In genomic region chr2:72374076-72374475, GRCm38 (mm10) we compare ENCODE assay signal across 31 mouse cellular contexts.
A peak's percentile ranks its signal among the peaks of the same experiment; 100 is the strongest.
DNase-seq lines count a peak whose midpoint lies in the region; ATAC-seq and TF ChIP-seq lines count a peak whose summit lies in the region.
"Had no signal": no experiment of that assay in that cellular context is flagged by ENCODE, and none has a peak within 500 bp of the region (broad histone marks: within the 10 kb centered on the region; RNA-seq: fewer than 3 reads in every experiment).

No protein-coding gene starts in this region.

- no peak for TF ChIP-seq CTCF in lung, postnatal 0 days (IDR thresholded peaks at IDR 0.05)

- no peaks in the 10 kb centered on the region for H3K36me3 ChIP-seq in kidney, embryonic 14.5 days (ENCODE audit: control insufficient read depth, insufficient read depth, low read length)
- H3K36me3 ChIP-seq in lung, postnatal 0 days (ENCODE audit: insufficient read depth, low read length), result peaks cover 5% of the 10 kb centered on the region; the same call in 1 of the 2 replicates
- H3K36me3 ChIP-seq: forebrain, embryonic 15.5 days had no signal

- TF ChIP-seq EP300 in lung, postnatal 0 days (IDR thresholded peaks at IDR 0.05), result no peak

- H3K4me3 ChIP-seq in kidney, embryonic 14.5 days (ENCODE audit: low read length), result no peak overlapping the region
- no peak overlapping the region for H3K4me3 ChIP-seq in lung, postnatal 0 days (ENCODE audit: low read depth, low read length)
- H3K4me3 ChIP-seq: embryonic facial prominence, embryonic 10.5 days; embryonic facial prominence, embryonic 13.5 days; erythroblast, embryonic 14.5 days; forebrain, embryonic 12.5 days; forebrain, embryonic 15.5 days; heart, embryonic 12.5 days; heart, embryonic 15.5 days had no signal

- no peak overlapping the region for H3K4me2 ChIP-seq in kidney, embryonic 14.5 days (replicated peaks; ENCODE audit: low read depth, low read length)
- no peak overlapping the region for H3K4me2 ChIP-seq in lung, postnatal 0 days (replicated peaks; ENCODE audit: low read depth, low read length)
- H3K4me2 ChIP-seq: embryonic facial prominence, embryonic 13.5 days; forebrain, embryonic 12.5 days; forebrain, embryonic 15.5 days; heart, embryonic 12.5 days; heart, embryonic 15.5 days; hindbrain, embryonic 14.5 days had no signal

- peak; percentile 37 for DNase-seq in adrenal gland, adult 8-10 months
- no peak for DNase-seq in adrenal gland, postnatal 25 days
- DNase-seq in kidney, adult 11 months, result no peak
- no peak for DNase-seq in lung, postnatal 0 days (ENCODE audit: low spot score)
- no peak for DNase-seq in lung, postnatal 14 days
- DNase-seq: adrenal gland, postnatal 14 days; B cell, adult 2 months; cerebellum, adult 11-12 months; cerebellum, adult 8-10 months; cerebellum, postnatal 10 days; cerebellum, postnatal 36 days; embryo, embryonic 11 days; gastrocnemius, postnatal 14 days; heart, adult 18-20 months; heart, postnatal 14 days; heart, postnatal 4 days had no signal

- H3K9ac ChIP-seq in kidney, embryonic 14.5 days (ENCODE audit: low read depth, low read length), result no peak overlapping the region
- no peak overlapping the region for H3K9ac ChIP-seq in lung, postnatal 0 days (replicated peaks; ENCODE audit: low read depth)
- H3K9ac ChIP-seq: embryonic facial prominence, embryonic 13.5 days; forebrain, embryonic 12.5 days; forebrain, embryonic 15.5 days; heart, embryonic 12.5 days; heart, embryonic 15.5 days; hindbrain, embryonic 14.5 days had no signal

- H3K4me1 ChIP-seq in kidney, embryonic 14.5 days (ENCODE audit: control insufficient read depth, insufficient read depth, low read length), result 0 out of 2 replicates have a peak, but pooled peaks cover 2% of the 10 kb centered on the region
- H3K4me1 ChIP-seq in lung, postnatal 0 days (ENCODE audit: insufficient read depth, low read depth, low read length), result peaks cover 3% of the 10 kb centered on the region; the same call in 1 of the 2 replicates
- H3K4me1 ChIP-seq: forebrain, embryonic 12.5 days had no signal

- H3K27me3 ChIP-seq in kidney, embryonic 14.5 days (ENCODE audit: control insufficient read depth, insufficient read depth, low read length), result no peaks in the 10 kb centered on the region
- H3K27me3 ChIP-seq in lung, postnatal 0 days (replicated peaks; ENCODE audit: insufficient read depth, low read length), result no peaks in the 10 kb centered on the region
- H3K27me3 ChIP-seq: CH12.LX; embryonic facial prominence, embryonic 13.5 days; forebrain, embryonic 12.5 days; forebrain, embryonic 15.5 days; heart, embryonic 12.5 days; heart, embryonic 15.5 days; Patski had no signal

- no peaks in the 10 kb centered on the region for H3K9me3 ChIP-seq in kidney, embryonic 14.5 days (ENCODE audit: control insufficient read depth, low read length)
- H3K9me3 ChIP-seq in lung, postnatal 0 days (ENCODE audit: low read length), result no peaks in the 10 kb centered on the region
- H3K9me3 ChIP-seq: embryonic facial prominence, embryonic 10.5 days; embryonic facial prominence, embryonic 13.5 days; forebrain, embryonic 12.5 days; forebrain, embryonic 15.5 days; G1E; heart, embryonic 12.5 days; heart, embryonic 15.5 days had no signal

- ATAC-seq in kidney, embryonic 14.5 days (ENCODE audit: low FRiP score, low TSS enrichment), result no peak
- no peak for ATAC-seq in lung, postnatal 0 days
- ATAC-seq: forebrain, embryonic 15.5 days; hindbrain, postnatal 0 days; inflammation-experienced regulatory T-cells, adult 6 months; intestine, embryonic 16.5 days; Patski had no signal

- peak overlapping the region; percentile 42; the same call in 1 of the 2 replicates for H3K27ac ChIP-seq in kidney, embryonic 14.5 days (ENCODE audit: low read depth, low read length)
- H3K27ac ChIP-seq in lung, postnatal 0 days (ENCODE audit: low read length), result 0 out of 2 replicates have a peak overlapping the region, but pooled peaks have one; percentile 11
- H3K27ac ChIP-seq: embryonic facial prominence, embryonic 10.5 days; embryonic facial prominence, embryonic 13.5 days; forebrain, embryonic 12.5 days; forebrain, embryonic 15.5 days; heart, embryonic 15.5 days; hindbrain, embryonic 14.5 days; hindbrain, postnatal 0 days had no signal

- 24% methylated on average over 3 of the region's 3 CpGs for WGBS in kidney, embryonic 14.5 days
- WGBS in lung, postnatal 0 days, result 51% methylated on average over 3 of the region's 3 CpGs
